Mouse (Mus musculus): ENCODE measurements around the gene Gm44965.

DNA sequence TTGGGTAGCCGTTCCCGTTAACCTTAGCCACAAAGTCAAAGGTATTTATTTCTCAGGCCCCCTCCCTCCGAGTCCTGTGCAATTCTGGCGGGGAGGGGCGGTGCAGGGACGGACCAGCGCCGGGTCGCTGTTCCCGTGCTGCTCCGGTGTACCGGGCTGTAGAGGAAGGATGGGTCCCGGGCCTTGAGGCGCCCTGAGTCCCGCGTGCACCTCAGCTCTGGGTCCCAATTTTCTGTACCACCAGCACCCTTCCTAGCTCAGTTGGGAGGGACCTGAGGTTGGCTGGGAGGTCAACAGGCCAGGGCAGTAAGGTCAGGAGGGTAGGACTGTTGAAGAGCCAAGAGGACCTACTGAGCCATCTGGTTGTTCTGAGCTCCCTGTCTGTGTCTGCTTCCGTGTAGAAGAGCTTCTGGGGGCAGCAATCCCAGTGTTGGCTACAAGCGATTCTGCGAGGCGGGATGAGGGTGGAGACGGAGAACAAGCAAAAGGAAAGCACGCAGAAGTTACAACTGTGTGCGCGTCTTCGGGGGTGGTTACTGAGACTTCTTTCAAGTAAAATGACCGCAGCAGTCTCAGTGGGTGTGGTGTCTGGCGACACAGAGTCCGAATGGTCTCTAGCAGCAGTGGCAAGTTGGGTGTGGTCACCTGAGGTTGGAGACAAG lies 8.5 kb downstream of the Gm44965 start:
- TF ChIP-seq POLR2A (IDR thresholded peaks at IDR 0.05; ENCODE audit: borderline replicate concordance, extremely low read depth, low read depth, low read length) (no peak; the same call in 1 of the 2 replicates), CTCF (IDR thresholded peaks at IDR 0.05; ENCODE audit: insufficient read depth, low read length) (no peak)
